Mouse (Mus musculus) cerebellum, adult 11 months (tissue): ENCODE data around the gene a.
A peak's percentile ranks its signal among the peaks of the same experiment; 100 is the strongest.
"Not testable (repeated sequence)": the region's sequence is repeated elsewhere in the genome, so short reads cannot be mapped to it uniquely, and the experiment has no call there.

Source experiments
- DNase-seq: peaks from one replicate; pipeline ENCODE4 v3.0.0; 2022

The a gene

DNA sequence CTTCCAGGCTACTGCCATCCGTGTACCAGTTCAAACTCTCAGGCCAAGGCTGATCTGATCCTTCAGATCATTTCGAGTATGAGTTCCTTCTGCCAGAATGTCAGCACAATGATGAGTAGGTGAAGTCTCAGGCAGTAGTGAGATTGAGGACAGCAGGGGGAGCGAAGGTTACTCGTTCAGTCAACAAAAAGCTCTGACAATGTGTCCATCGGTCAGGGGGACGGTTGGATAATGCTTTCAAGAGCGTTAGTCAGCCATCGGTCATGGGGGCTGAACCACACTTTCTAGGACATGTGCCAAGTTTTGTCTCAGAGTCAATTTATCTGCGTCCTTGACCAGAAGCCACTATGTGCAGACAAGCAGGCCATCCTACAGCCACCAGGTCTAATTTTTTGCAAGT, 225.5 kb downstream of the a start:
- not testable (repeated sequence) for DNase-seq

- not testable (repeated sequence) for DNase-seq
Measured at GRCm38 (mm10) chr2:155018251-155018755, 227.1 kb downstream of the a start, which contains the start of gene Gm14226. Gm14226 (plus strand) TSS chr2:155018266.

- DNase-seq, result peak; percentile 12
Measured at GRCm38 (mm10) chr2:155018762-155019641, 227.8 kb downstream of the a start.

DNA sequence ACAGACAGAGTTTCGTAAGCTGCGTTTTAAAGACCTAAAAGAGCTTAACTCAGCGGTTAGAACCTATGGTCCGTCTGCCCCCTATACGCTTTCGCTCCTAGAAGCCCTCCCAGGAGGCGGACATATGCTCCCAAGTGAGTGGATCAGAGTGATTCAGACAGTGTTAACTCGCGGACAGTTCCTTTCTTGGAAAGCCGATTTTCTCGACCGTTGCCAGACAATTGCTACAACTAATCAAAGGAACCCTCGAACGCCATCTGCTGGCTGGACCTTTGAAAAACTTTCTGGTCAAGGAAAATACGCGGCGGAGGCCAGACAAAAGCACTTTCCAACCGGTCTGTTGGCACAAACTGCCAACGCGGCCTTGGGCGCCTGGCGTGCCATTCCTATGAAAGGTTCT, 228.5 kb downstream of the a start:
- DNase-seq, result peak; percentile 80

DNA sequence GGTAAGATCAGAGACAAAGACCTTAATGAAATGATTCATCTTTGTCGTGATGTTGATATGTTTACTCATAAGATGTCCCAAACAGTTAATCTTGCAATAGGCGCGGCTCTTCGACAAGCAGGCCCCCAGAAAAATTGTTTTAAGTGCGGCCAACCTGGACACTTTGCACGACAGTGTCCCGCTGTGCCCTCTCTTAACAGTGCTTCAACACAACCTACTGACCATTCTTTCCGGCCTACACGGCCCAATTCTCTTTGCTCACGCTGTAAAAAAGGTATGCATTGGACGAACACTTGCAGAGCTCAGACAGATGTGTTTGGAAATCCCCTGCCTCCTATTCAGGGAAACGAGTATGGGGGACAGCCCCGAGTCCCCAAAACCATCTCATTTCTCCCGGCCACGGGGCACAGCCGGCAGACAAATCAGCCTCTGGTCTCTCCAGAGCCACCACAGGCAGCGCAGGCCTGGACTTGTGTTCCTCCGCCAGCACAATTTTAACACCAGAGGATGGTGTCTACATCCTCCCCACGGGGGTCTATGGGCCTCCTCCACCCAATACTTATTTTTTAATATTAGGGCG, 229.1 kb downstream of the a start:
- DNase-seq, result not testable (repeated sequence)

DNA sequence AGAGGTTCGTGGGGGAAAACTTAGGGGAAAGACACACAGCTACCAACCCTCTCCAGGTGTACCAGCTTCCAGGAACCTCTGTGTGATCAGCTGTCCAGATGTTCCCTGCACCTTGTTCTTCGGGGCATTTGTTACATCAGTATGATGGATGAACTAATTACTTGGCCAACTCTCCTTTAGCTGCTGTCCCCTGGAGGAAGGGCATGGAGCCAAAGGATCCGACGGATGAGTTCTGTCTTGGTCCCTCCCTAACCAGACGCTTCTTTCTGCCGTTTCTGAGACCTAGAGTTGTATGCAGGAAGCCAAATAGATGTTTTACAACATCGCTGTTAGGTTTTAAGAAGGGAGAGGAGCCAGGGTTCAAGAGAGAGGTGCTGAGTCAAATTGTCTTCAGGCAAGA, 239.6 kb downstream of the a start:
- DNase-seq, result no peak

DNA sequence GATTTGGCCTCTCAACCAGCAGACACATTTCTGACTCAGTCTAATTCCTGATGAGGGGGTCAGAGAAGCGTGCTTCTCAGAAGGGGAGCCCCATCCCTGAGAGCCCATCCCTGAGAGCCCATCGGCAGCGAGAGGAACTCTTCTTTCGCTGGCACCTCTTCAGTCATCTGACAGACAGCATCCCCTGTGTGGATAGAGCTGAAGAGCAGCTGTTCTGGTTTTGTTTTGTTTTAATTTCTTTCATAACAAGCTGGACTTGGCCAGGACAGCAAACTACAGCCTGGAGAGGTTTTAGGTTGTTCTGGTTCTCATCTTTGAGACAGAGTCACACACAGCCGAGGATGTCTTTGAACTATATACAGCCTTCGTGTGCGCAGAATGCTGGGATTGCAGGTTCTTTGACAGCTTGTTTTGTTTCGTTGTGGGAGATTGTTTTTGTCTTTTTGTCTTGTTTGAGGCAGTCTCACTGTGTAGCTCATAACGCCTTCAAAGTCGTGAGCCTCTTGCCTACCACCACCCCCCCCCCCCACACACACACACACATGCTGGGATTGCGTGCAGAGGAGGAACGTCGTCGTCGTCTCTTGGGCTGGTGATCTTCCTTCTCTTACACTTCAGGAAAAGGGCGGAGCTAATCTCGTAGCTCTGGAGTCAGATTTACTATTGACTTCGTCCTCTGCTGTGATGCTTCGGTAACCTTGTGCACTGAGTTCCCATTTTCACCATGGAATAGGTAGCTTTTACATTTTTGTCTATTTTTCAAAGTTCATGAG, 241.9 kb downstream of the a start:
- DNase-seq, result no peak

DNA sequence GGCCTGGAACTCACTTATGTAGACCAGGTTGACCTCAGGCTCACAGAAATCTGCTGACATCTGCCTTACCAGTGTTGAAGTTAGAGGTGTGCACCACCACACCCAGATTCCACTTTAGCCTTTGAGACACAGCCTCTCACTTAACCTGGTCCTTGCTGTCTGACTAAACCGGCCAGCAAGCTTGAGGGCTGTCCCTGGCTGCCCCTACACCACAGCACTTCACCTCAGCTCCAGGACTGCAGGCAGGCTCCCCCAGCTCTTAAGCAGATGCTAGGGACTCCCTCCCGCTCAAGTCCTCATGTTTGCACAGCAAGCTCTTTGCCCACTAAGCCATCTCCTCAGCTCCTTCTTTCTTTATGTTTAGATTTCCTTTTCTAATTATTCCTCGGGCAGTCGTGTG, 248.8 kb downstream of the a start:
- no peak for DNase-seq

- no peak for DNase-seq
Measured at GRCm38 (mm10) chr2:155044542-155044941, 253.3 kb downstream of the a start.

DNA sequence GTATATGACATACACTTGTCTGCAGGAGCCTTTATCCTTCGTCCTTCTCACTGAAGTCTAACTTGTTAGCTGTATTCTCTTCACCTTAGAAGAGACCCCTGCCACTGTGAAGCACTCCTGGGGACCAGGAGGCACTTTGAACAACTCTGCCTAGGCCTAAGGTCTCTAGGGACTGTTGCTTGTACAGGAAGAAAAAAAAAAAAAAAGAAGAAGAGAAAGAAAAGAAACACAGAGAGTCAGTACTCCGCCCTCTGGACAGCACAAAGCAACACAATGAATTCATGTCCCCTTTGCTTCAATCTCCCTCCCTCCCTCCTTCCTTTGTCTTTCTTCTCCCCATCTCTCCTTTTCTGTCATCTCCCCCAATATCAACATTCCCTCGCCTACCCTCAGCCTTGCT, 253.9 kb downstream of the a start:
- no peak for DNase-seq

DNA sequence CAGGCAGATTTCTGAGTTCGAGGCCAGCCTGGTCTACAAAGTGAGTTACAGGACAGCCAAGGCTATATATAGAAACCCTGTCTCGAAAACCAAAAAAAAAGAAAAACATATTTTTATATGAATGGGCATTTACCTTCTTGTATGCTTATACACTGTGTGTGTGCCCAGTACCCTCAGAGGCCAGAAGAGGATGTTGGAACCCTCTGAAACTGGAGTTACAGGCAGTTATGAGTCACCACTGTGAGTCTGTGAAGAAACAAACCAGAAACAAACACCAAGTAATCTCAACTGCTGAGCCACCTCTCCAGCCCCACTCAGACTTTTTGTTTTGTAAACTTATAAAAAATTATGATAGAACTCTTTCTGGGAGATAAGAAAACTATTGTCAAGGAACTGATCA, 255.6 kb downstream of the a start:
- DNase-seq, result no peak

DNA sequence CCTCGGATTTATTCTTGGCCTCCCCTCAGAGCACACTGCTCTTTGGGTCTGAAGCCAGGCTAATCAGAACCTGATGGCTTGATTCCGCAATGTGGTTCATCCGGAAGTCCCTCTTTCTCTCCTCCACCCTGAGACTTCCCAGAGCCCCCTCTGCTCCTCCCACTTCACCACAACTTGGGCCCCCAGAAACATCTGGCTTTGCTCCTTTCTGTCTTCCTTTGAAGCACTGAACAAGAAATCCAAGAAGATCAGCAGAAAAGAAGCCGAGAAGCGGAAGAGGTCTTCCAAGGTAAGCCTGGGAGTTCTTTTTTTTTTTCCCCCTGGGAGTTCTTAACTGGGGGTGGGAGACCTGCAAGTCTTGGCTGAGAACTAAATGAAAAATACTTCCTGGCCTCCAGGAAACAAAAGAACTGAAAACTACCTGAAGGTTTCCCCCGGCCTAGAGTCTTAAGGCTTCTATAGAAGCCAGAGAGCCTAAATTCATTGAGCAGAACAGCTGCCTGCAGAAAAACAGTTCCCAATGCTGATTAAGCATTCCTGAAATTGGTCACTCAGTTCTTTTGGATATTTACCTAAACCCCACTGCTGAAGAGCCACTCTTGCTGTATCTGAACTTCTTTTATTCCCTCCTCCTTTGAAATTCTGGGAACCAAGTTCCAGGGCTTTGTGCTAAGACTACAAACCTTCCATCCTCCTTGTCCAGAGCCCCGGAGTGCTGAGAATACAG, 256.4 kb downstream of the a start:
- no peak for DNase-seq

- no peak for DNase-seq
Measured at GRCm38 (mm10) chr2:155050108-155050503, 258.9 kb downstream of the a start.

DNA sequence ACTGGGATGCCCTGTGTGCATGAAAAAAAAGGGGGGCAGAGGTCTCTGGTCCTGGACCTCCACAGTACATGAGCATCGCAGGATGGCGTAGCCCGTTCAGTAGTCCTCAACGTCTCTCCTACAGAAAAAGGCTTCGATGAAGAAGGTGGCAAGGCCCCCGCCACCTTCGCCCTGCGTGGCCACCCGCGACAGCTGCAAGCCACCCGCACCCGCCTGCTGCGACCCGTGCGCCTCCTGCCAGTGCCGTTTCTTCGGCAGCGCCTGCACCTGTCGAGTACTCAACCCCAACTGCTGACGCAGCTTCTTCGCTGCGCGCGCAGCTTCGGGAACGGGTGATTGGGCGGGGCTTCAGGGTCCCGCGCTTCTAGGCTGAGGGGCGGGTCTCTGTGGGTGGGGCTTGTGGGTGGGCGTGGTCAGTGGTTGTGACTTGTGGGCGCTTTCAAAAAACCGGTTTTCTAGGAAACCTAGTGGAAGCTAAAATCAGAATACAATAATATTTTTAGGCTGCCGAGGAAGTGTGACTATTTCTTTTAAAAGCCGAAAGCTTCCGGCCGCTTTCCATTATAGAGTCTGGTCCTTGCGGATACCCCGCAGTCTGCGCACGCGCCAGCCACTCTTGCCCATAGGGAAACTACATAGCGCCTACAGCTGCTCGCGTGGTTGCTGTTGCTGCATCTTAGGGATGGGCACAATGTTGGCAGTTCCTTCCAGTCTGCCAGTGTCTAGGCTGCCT, 259.5 kb downstream of the a start:
- peak; percentile 95 for DNase-seq

- DNase-seq, result no peak
Measured at GRCm38 (mm10) chr2:155051622-155052351, 260.6 kb downstream of the a start.

GRCm38 (mm10) chr2:155052681-155053080, 261.5 kb downstream of the a start:
- no peak for DNase-seq

GRCm38 (mm10) chr2:155053512-155053911, 262.3 kb downstream of the a start:
- not testable (repeated sequence) for DNase-seq

DNA sequence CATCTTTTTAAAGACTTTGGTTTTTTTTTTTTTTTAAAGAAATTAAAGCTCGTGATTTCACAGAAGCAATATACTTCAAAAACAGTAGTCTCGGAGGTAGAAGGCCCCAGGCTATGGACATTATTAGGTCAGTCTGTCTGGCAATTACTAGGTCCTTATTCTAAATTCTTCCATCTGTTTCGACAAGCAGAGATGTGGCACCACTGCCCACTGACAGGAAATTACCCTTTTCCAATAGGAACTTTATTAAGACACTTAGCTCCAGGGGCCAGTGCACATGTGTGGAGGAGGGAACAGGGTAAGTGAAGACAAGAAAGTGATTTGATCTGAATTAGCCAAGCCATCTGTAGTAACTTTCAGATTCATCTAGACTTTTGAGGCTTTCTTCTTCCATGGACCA, 263.5 kb downstream of the a start:
- DNase-seq, result no peak

DNA sequence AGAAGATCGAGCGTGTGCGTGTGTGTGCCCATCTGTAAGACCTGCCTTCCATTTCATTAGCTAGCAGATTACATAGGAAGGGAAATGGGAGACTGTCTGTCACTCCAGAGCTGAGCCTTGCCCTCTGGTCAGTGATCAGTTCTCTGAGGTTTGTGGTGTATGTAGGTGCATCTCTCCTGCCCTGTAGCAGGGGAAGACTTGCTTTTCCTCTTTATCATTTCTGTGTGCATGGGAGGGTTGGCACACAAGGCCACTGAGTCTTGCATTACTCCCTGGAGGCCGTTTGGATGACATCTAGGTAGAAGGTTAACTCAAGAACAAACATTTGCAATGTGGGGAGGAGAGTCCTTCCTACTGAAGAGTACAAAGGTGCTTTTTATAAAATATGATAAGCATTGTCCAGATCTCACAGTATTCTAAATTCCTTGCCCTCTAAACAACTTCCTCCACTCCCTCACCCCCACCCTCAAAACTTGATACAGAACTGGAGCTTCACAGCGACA, 264.9 kb downstream of the a start:
- DNase-seq, result no peak

GRCm38 (mm10) chr2:155057361-155057760, 266.2 kb downstream of the a start:
- DNase-seq, result no peak

DNA sequence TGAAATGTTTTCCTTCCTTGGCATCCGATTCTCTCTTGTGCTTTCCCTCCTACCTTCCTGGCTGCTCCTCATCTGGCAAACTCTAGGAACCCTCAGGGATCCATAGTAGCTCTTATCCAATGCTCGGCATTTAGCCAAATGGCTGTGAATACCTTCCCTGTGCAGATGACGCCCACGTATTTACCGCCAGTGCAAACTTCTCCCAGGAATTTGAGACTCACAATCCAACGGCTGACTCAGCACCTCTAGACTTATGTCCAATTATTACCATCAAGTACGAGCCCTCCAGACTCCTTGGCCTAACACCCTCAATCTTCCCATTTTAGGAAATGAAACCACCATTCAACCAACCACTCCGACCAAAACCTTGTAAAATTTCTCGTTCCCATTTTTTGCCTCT, 279.8 kb downstream of the a start:
- DNase-seq, result no peak
